Mouse (Mus musculus) myocyte (in vitro differentiated cells): ENCODE measurements around the gene Scrt2.

Source experiments
- CEBPB ChIP-seq: IDR thresholded peaks from 2 replicates; pipeline ENCODE4 v1.6.1; 2011; ENCODE audit warnings: mild to moderate bottlenecking, moderate library complexity; ENCODE audit not compliant: poor library complexity, insufficient read depth, severe bottlenecking
- MYOD1 ChIP-seq, 3 experiments: IDR thresholded peaks; one replicate each; pipeline ENCODE4 v1.6.1; 2011; ENCODE audit warnings: control low read depth in 2 of 3, low read depth in 2 of 3, mild to moderate bottlenecking in 2 of 3, moderate library complexity in 1 of 3; ENCODE audit not compliant: insufficient read length in 2 of 3, control insufficient read depth in 1 of 3
- POLR2A ChIP-seq: IDR thresholded peaks from one replicate; pipeline ENCODE4 v1.6.1; 2011; ENCODE audit warnings: low read depth, mild to moderate bottlenecking, control low read depth, moderate library complexity; ENCODE audit not compliant: insufficient read length
- TCF12 ChIP-seq: IDR thresholded peaks from one replicate; pipeline ENCODE4 v1.6.1; 2011; ENCODE audit warnings: mild to moderate bottlenecking, control low read depth; ENCODE audit not compliant: poor library complexity, insufficient read depth, severe bottlenecking

- TF ChIP-seq TCF12 (no peak), POLR2A (no peak), CEBPB (no peak), MYOD1 (IDR thresholded peaks at IDR 0.05; ENCODE audit: control insufficient read depth in 1 of 3, insufficient read length in 2 of 3, low read depth in 2 of 3) (no peak)
These were observed 29.3 kb upstream of the Scrt2 start for GRCm38 (mm10) chr2:152051985-152052384.
